Mouse (Mus musculus) ES-Bruce4 (cell line): ENCODE data around the gene Emx1. TPM values are rescaled to one million over a fixed set of nuclear protein-coding genes. Genes with fewer than 3 reads are reported as not detected.

Experiments used
- H3K27ac ChIP-seq: 2 replicates; pipeline ENCODE4 v1.5.1; 2012; ENCODE audit warnings: low read length, inconsistent platforms; ENCODE audit not compliant: insufficient read depth
- H3K27me3 ChIP-seq: 2 replicates; pipeline ENCODE4 v1.6.1; 2012; ENCODE audit warnings: mild to moderate bottlenecking, low read length, inconsistent platforms; ENCODE audit not compliant: control insufficient read depth, poor library complexity, insufficient read depth, severe bottlenecking
- H3K36me3 ChIP-seq: 2 replicates; pipeline ENCODE4 v1.6.1; 2012; ENCODE audit warnings: inconsistent platforms, mild to moderate bottlenecking, low read length, moderate library complexity; ENCODE audit not compliant: control insufficient read depth, poor library complexity, insufficient read depth, severe bottlenecking
- H3K4me1 ChIP-seq: one replicate; pipeline ENCODE4 v1.8.1; 2011; ENCODE audit warnings: low read length; ENCODE audit not compliant: control insufficient read depth, insufficient read depth
- H3K4me3 ChIP-seq: 2 replicates; pipeline ENCODE4 v1.5.1; 2011; ENCODE audit warnings: low read depth, mild to moderate bottlenecking, low read length
- H3K9ac ChIP-seq: 2 replicates; pipeline ENCODE4 v1.6.1; 2012; ENCODE audit warnings: low read depth, mild to moderate bottlenecking, inconsistent platforms; ENCODE audit not compliant: poor library complexity, severe bottlenecking
- H3K9me3 ChIP-seq: replicated peaks from 2 replicates; pipeline ENCODE4 v1.6.1; 2012; ENCODE audit warnings: mild to moderate bottlenecking, low read length, inconsistent platforms; ENCODE audit not compliant: control insufficient read depth, poor library complexity, insufficient read depth, severe bottlenecking
- CTCF ChIP-seq: IDR thresholded peaks from one replicate; pipeline ENCODE4 v1.8.1; 2011; ENCODE audit warnings: low read depth, low read length
- EP300 ChIP-seq: IDR thresholded peaks from 2 replicates; pipeline ENCODE4 v1.6.1; 2011; ENCODE audit warnings: low read depth, low read length; ENCODE audit not compliant: insufficient read depth
- POLR2A ChIP-seq: IDR thresholded peaks from one replicate; pipeline ENCODE4 v1.8.1; 2011; ENCODE audit warnings: low read length; ENCODE audit not compliant: insufficient read depth
- polyA plus RNA-seq: library from polyadenylated mRNA; stranded (reverse); fragments of >200 nt; gene quantifications from 2 replicates; pipeline ENCODE4 v1.2.4, GENCODE M21; 2011; ENCODE audit warnings: low read depth; ENCODE audit not compliant: missing spikeins, insufficient read depth, insufficient read length

Gene Emx1
- polyA plus RNA-seq, 1 experiment: 1.8 TPM

- no peak overlapping the region for H3K27ac ChIP-seq
- no peak overlapping the region for H3K4me3 ChIP-seq
- no peaks in the 10 kb centered on the region for H3K4me1 ChIP-seq
- no peak overlapping the region for H3K9ac ChIP-seq
- H3K9me3 ChIP-seq: no peaks in the 10 kb centered on the region
- no peaks in the 10 kb centered on the region for H3K36me3 ChIP-seq
- TF ChIP-seq POLR2A: no peak
- no peak for TF ChIP-seq CTCF
- no peak for TF ChIP-seq EP300
- H3K27me3 ChIP-seq: no peaks in the 10 kb centered on the region
These were observed 22.2 kb downstream of the Emx1 start for GRCm38 (mm10) chr6:85209226-85209967.

GRCm38 (mm10) chr6:85210686-85211085 lies 23.4 kb downstream of the Emx1 start:
- no peaks in the 10 kb centered on the region for H3K27me3 ChIP-seq
- no peaks in the 10 kb centered on the region for H3K9me3 ChIP-seq
- H3K4me3 ChIP-seq: no peak overlapping the region
- no peak overlapping the region for H3K9ac ChIP-seq
- no peak overlapping the region for H3K27ac ChIP-seq
- H3K4me1 ChIP-seq: no peaks in the 10 kb centered on the region
- H3K36me3 ChIP-seq: no peaks in the 10 kb centered on the region
- no peak for TF ChIP-seq POLR2A
- no peak for TF ChIP-seq EP300
- TF ChIP-seq CTCF: no peak

- no peak overlapping the region for H3K9ac ChIP-seq
- no peaks in the 10 kb centered on the region for H3K36me3 ChIP-seq
- no peaks in the 10 kb centered on the region for H3K9me3 ChIP-seq
- H3K27me3 ChIP-seq: no peaks in the 10 kb centered on the region
- TF ChIP-seq POLR2A (no peak), CTCF (no peak), EP300 (no peak)
- no peak overlapping the region for H3K27ac ChIP-seq
- no peaks in the 10 kb centered on the region for H3K4me1 ChIP-seq
- no peak overlapping the region for H3K4me3 ChIP-seq
These were observed 31.0 kb downstream of the Emx1 start for GRCm38 (mm10) chr6:85218251-85218650.

GRCm38 (mm10) chr6:85218684-85219445 lies 31.6 kb downstream of the Emx1 start:
- H3K27ac ChIP-seq: no peak overlapping the region

GRCm38 (mm10) chr6:85219706-85220105 lies 32.5 kb downstream of the Emx1 start:
- Histone ChIP-seq H3K27me3 (no peaks in the 10 kb centered on the region), H3K27ac (no peak overlapping the region), H3K4me1 (no peaks in the 10 kb centered on the region), H3K9me3 (no peaks in the 10 kb centered on the region), H3K36me3 (no peaks in the 10 kb centered on the region), H3K9ac (no peak overlapping the region), H3K4me3 (no peak overlapping the region)
- TF ChIP-seq EP300 (no peak), POLR2A (no peak), CTCF (no peak)

More at GRCm38 (mm10) chr6:85218684-85219445, 31.6 kb downstream of the Emx1 start:
- no peak overlapping the region for H3K9ac ChIP-seq
- no peak for TF ChIP-seq POLR2A
- H3K9me3 ChIP-seq: no peaks in the 10 kb centered on the region
- no peaks in the 10 kb centered on the region for H3K36me3 ChIP-seq
- H3K27me3 ChIP-seq: no peaks in the 10 kb centered on the region
- H3K4me1 ChIP-seq: no peaks in the 10 kb centered on the region
- H3K4me3 ChIP-seq: no peak overlapping the region

GRCm38 (mm10) chr6:85220917-85221316 lies 33.7 kb downstream of the Emx1 start:
- no peaks in the 10 kb centered on the region for H3K36me3 ChIP-seq
- H3K9me3 ChIP-seq: no peaks in the 10 kb centered on the region
- peaks cover 2% of the 10 kb centered on the region for H3K4me1 ChIP-seq
- H3K9ac ChIP-seq: no peak overlapping the region
- H3K27me3 ChIP-seq: no peaks in the 10 kb centered on the region
- TF ChIP-seq EP300 (no peak), POLR2A (no peak), CTCF (no peak)
- no peak overlapping the region for H3K4me3 ChIP-seq
- H3K27ac ChIP-seq: no peak overlapping the region
